Mouse (Mus musculus) heart, embryonic 14.5 days (tissue): ENCODE results near the gene Znrf2. TPM values are rescaled to one million over a fixed set of nuclear protein-coding genes. Genes with fewer than 3 reads are reported as not detected.

ENCODE experiments used
- ATAC-seq: fragments of 200-750 bp; cut with Nextera tagmentation; 2 replicates; pipeline ENCODE4 v1.8.0; 2017; ENCODE audit warnings: low read depth, moderate TSS enrichment; ENCODE audit not compliant: insufficient number of reproducible peaks, insufficient read depth, low FRiP score
- H3K27ac ChIP-seq, 2 experiments: fragments of 200-500 bp in 1 of 2; fragments of 300-500 bp in 1 of 2; sonication (generic) in 1 of 2; replicated peaks in 1 of 2; 2 replicates each; pipeline ENCODE4 v1.5.1; 2012 to 2014; ENCODE audit warnings: low read depth in 2 of 2, low read length in 2 of 2, control low read depth in 1 of 2, mild to moderate bottlenecking in 1 of 2, mixed read lengths in 1 of 2; ENCODE audit not compliant: control insufficient read depth in 1 of 2, insufficient read depth in 1 of 2
- H3K27me3 ChIP-seq: fragments of 300-500 bp; sonication (generic); 2 replicates; pipeline ENCODE4 v1.6.1; 2014; ENCODE audit warnings: mild to moderate bottlenecking, low read length, control low read depth; ENCODE audit not compliant: control insufficient read depth, insufficient read depth
- H3K36me3 ChIP-seq: fragments of 300-500 bp; sonication (generic); 2 replicates; pipeline ENCODE4 v1.6.1; 2014; ENCODE audit warnings: mild to moderate bottlenecking, control low read depth, low read length, mixed read lengths; ENCODE audit not compliant: control insufficient read depth, insufficient read depth
- H3K4me1 ChIP-seq, 2 experiments: fragments of 200-500 bp in 1 of 2; fragments of 300-500 bp in 1 of 2; sonication (generic) in 1 of 2; 2 replicates each; pipeline ENCODE4 v1.6.1; 2012 to 2014; ENCODE audit warnings: low read length in 2 of 2, control low read depth in 1 of 2, mixed read lengths in 1 of 2; ENCODE audit not compliant: control insufficient read depth in 2 of 2, insufficient read depth in 2 of 2
- H3K4me2 ChIP-seq: fragments of 300-500 bp; sonication (generic); 2 replicates; pipeline ENCODE4 v1.6.1; 2014; ENCODE audit warnings: mild to moderate bottlenecking, low read length
- H3K4me3 ChIP-seq, 2 experiments: fragments of 200-500 bp in 1 of 2; fragments of 300-500 bp in 1 of 2; sonication (generic) in 1 of 2; 2 replicates each; pipeline ENCODE4 v1.5.1; 2012 to 2014; ENCODE audit warnings: low read length in 2 of 2, mild to moderate bottlenecking in 2 of 2, control low read depth in 1 of 2, low read depth in 1 of 2, moderate library complexity in 1 of 2; ENCODE audit not compliant: control insufficient read depth in 1 of 2, insufficient read depth in 1 of 2
- H3K9ac ChIP-seq: fragments of 300-500 bp; sonication (generic); 2 replicates; pipeline ENCODE4 v1.6.1; 2014; ENCODE audit warnings: mild to moderate bottlenecking, low read length
- H3K9me3 ChIP-seq: fragments of 300-500 bp; sonication (generic); 2 replicates; pipeline ENCODE4 v1.6.1; 2016; ENCODE audit warnings: low read length, control low read depth; ENCODE audit not compliant: control insufficient read depth
- WGBS: fragments of 180-500 bp; shearing (Covaris S2); extraction: QIAGEN DNeasy Blood & Tissue Kit; methylation state at CpG from one replicate; pipeline ENCODE4 v1.1.7; 2014; 5-methylcytosine and 5-hydroxymethylcytosine counted together
- polyA plus RNA-seq: library from polyadenylated mRNA; unstranded; fragments of >200 nt; fragmentation: Nextera tagmentation; extraction: Ambion mirVana; gene quantifications from 2 replicates; pipeline ENCODE4 v1.2.1, GENCODE M21; 2014

Gene Znrf2
- polyA plus RNA-seq, 1 experiment from 2014 or later, result 3.8 TPM

DNA sequence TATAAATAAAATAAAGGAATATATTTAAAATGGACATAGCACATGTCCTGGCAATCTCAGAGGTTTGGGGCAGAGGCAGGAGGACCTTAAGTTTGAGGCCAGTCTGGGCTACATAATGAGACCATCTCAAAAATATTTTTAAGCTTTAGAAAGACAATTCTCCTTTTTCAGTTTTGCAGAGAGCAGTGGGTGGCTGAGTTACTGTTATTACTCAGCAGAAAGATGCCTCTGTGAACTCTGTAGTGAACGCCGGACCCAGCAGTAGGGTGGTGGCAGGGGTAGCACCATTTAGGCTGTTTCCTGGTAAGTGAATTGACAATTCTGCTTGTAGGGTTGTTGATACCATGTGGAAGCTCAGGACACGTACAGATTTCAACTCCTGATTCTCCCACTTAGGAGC, 22.9 kb upstream of the Znrf2 start:
- Histone ChIP-seq H3K36me3 (no peaks in the 10 kb centered on the region), H3K27ac (no peak overlapping the region), H3K4me1 (no peaks in the 10 kb centered on the region), H3K27me3 (no peaks in the 10 kb centered on the region), H3K9me3 (peaks cover 5% of the 10 kb centered on the region; the same call in 1 of the 2 replicates), H3K9ac (no peak overlapping the region), H3K4me2 (no peak overlapping the region), H3K4me3 (no peak overlapping the region)
- WGBS, result 79% methylated on average over 3 of the region's 3 CpGs
- ATAC-seq, result no peak

DNA sequence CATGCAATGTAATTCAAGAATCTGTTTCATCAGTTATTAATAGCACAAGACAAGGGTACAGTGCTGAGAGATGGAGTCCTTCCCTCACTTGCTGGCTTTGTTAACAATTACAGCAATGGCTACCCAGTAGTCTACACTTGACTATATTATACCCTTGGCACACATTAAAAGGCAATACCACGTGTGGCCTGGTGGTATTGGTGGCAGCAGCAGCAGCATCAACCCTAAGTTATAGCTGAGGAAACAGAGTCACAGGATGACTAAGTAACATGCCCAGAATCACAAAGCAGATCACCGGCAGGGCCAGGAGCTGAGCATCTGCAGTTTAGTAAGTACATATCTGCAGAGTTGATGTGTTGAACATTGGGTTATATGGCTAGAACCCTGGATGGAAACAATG, 22.3 kb upstream of the Znrf2 start:
- peaks cover 8% of the 10 kb centered on the region; the same call in 1 of the 2 replicates for H3K9me3 ChIP-seq
- no peak for ATAC-seq
- no peaks in the 10 kb centered on the region for H3K27me3 ChIP-seq
- no peaks in the 10 kb centered on the region for H3K4me1 ChIP-seq
- H3K4me2 ChIP-seq, result no peak overlapping the region
- H3K4me3 ChIP-seq, result no peak overlapping the region
- 69% methylated on average over 2 of the region's 2 CpGs for WGBS
- no peak overlapping the region for H3K9ac ChIP-seq
- H3K36me3 ChIP-seq, result no peaks in the 10 kb centered on the region
- H3K27ac ChIP-seq, result no peak overlapping the region

DNA sequence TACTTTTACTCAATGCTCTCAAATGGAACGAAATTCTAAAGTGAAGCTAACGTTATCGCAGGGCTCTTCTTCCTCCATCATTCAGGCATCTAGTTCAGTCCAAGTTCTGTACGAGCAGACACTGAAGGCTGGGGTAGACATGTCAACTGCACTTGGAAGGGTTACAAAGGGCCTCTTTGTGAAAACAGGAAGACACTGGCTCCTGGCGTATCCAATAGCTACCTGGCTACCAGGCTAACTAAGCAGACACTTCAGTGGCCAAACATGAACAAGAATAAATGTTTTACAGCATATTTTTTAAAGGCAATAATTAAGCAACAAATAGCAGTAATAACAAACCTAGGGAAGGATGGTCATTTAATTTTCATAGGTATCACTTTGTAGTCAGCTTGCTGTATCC, 21.7 kb upstream of the Znrf2 start:
- H3K27ac ChIP-seq, result no peak overlapping the region
- no peak overlapping the region for H3K4me2 ChIP-seq
- no peak overlapping the region for H3K9ac ChIP-seq
- no peaks in the 10 kb centered on the region for H3K4me1 ChIP-seq
- 80% methylated on average over 5 of the region's 5 CpGs for WGBS
- H3K9me3 ChIP-seq, result peaks cover 8% of the 10 kb centered on the region; the same call in 1 of the 2 replicates
- H3K4me3 ChIP-seq, result no peak overlapping the region
- no peaks in the 10 kb centered on the region for H3K27me3 ChIP-seq
- no peak for ATAC-seq
- H3K36me3 ChIP-seq, result no peaks in the 10 kb centered on the region

DNA sequence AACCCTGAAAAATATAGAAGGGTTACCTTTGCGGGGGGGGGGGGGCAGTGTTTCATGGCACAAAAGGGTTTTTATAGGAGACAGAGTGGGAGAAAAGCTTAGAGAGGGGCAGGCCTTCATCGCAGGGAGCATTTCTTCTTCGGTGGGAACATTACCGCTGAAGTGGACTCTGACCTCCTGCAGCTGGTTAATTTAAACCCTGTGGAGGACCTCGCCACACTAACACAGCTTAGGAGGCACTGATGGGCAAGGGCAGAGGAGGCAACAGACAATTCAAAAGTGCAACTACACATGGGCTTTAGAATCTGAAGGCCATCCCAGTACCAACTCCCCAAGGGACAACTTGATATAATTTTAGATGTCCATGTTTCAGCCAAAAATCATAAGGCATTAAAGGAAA, 20.7 kb upstream of the Znrf2 start:
- Histone ChIP-seq H3K36me3 (no peaks in the 10 kb centered on the region), H3K27ac (no peak overlapping the region), H3K4me3 (no peak overlapping the region), H3K4me2 (no peak overlapping the region), H3K9ac (no peak overlapping the region), H3K4me1 (no peaks in the 10 kb centered on the region), H3K27me3 (no peaks in the 10 kb centered on the region), H3K9me3 (peaks cover 8% of the 10 kb centered on the region; the same call in 1 of the 2 replicates)
- ATAC-seq, result no peak
- 69% methylated on average over 5 of the region's 5 CpGs for WGBS

DNA sequence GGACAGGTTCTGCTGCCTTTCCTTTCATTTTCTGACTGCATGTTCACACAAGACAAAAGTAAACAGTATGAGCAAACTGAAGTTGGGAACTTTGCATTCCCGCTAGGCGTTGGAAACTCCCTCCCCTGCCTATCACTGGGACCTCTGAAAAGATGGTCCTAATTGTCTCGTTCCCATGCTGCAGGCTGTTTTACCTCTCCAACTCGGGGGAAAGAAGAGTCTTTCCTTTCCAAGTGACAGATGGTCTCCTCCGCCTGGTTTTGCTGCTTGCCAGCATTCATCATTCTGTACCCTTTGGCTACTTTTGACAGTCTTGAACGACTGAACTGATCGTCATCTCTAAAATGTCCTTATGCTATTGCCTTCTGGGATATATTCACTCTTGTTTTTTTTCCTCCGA, 14.4 kb upstream of the Znrf2 start:
- no peak overlapping the region for H3K9ac ChIP-seq
- ATAC-seq, result no peak
- no peak overlapping the region for H3K4me3 ChIP-seq
- no peaks in the 10 kb centered on the region for H3K4me1 ChIP-seq
- no peak overlapping the region for H3K27ac ChIP-seq
- H3K4me2 ChIP-seq, result no peak overlapping the region
- H3K9me3 ChIP-seq, result peaks cover 8% of the 10 kb centered on the region; the same call in 1 of the 2 replicates
- no peaks in the 10 kb centered on the region for H3K36me3 ChIP-seq
- WGBS, result 72% methylated on average over 8 of the region's 8 CpGs
- no peaks in the 10 kb centered on the region for H3K27me3 ChIP-seq

DNA sequence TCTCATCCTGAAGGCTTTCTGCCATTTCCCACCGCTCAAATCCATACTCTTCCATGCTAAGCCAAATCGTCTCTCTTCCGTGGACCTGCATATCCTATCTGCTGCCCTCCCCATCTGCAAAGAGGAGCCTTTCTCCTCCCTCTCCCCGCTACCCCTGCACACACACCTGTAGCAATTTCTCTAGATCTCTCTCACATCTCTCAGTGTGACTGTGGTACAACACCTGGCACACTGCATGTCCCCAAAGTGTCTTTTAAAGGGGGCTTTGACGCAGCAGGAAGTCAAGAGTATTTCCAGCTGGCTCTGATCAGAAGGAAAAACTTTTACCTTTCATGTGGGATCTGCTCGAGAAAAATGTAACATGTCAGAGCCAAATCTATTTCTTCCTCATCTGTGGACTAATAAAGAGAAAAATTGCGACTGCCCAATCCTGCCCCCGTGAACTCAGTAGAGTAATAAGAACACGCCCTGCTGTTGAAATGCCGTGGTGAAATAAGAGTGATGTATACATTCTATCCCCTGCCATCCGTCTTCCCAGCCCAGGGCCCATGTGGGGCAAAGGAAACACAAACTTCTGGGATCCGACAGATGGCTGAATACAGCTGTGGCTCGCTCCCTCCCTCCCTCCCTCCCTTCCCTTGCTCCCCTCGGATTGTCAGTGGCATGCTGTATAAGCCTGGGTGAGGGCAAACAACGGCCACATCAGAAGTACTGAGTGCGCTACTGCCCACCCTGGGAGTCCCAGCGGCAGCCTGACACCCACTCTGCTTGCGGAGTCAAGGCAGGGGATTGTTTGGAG, 12.5 kb upstream of the Znrf2 start:
- Histone ChIP-seq H3K4me1 (no peaks in the 10 kb centered on the region), H3K27ac (no peak overlapping the region), H3K4me3 (no peak overlapping the region), H3K9me3 (no peaks in the 10 kb centered on the region), H3K9ac (no peak overlapping the region), H3K4me2 (no peak overlapping the region), H3K27me3 (no peaks in the 10 kb centered on the region), H3K36me3 (no peaks in the 10 kb centered on the region)
- no peak for ATAC-seq
- 61% methylated on average over 18 of the region's 18 CpGs for WGBS

DNA sequence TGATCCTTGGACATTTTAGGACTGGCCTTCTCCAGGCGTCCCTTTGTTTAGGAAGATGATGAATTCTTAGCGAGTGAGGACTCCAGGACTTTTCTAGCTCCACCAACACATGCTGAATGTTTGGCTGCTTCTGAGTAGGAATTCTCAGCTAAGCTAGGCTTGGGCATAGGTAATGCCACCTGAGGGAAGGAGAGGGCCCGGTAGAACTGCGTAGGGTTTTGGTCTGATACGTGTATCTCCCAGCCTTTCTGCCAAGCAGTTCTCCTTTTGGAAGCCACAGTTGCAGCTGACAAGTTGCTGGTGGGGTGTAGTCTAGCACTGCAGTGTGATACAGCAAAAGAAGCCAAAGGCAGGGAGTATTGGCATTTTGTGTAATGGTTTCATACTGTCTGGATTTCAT, 10.9 kb upstream of the Znrf2 start:
- Histone ChIP-seq H3K36me3 (no peaks in the 10 kb centered on the region), H3K27me3 (no peaks in the 10 kb centered on the region), H3K9me3 (no peaks in the 10 kb centered on the region), H3K9ac (no peak overlapping the region), H3K4me1 (peaks cover 0 to 3% of the 10 kb centered on the region in 2 experiments; a peak in 1 of 4 replicates), H3K27ac (no peak overlapping the region), H3K4me2 (no peak overlapping the region), H3K4me3 (no peak overlapping the region)
- 85% methylated on average over 5 of the region's 5 CpGs for WGBS
- no peak for ATAC-seq
